Mouse (Mus musculus) liver, adult 2 months (tissue): Measurements from ENCODE around the gene Stx11. TPM values are rescaled to one million over a fixed set of nuclear protein-coding genes. Genes with fewer than 3 reads are reported as not detected.

Source experiments
- DNase-seq: peaks from one replicate; pipeline ENCODE4 v3.0.0-alpha.2; 2011; ENCODE audit warnings: low read depth, low spot score; ENCODE audit errors: extremely low read depth
- H3K27ac ChIP-seq: fragments of 200-500 bp; replicated peaks from 2 replicates; pipeline ENCODE4 v1.5.1; 2012; ENCODE audit warnings: low read depth, mild to moderate bottlenecking, control low read depth, inconsistent platforms, low read length; ENCODE audit not compliant: insufficient read depth
- H3K27me3 ChIP-seq: fragments of 200-500 bp; 2 replicates; pipeline ENCODE4 v1.6.1; 2012; ENCODE audit warnings: mild to moderate bottlenecking, moderate library complexity, low read length, inconsistent platforms; ENCODE audit not compliant: control insufficient read depth, insufficient read depth
- H3K36me3 ChIP-seq: fragments of 200-500 bp; 2 replicates; pipeline ENCODE4 v1.6.1; 2012; ENCODE audit warnings: low read length, inconsistent platforms; ENCODE audit not compliant: control insufficient read depth, insufficient read depth
- H3K4me1 ChIP-seq: fragments of 200-500 bp; 2 replicates; pipeline ENCODE4 v1.6.1; 2011; ENCODE audit warnings: low read length; ENCODE audit not compliant: control insufficient read depth, insufficient read depth
- H3K4me3 ChIP-seq: fragments of 200-500 bp; 2 replicates; pipeline ENCODE4 v1.5.1; 2011; ENCODE audit warnings: low read depth, mild to moderate bottlenecking, control low read depth, low read length, moderate library complexity; ENCODE audit not compliant: insufficient read depth
- H3K79me2 ChIP-seq: fragments of 200-500 bp; 2 replicates; pipeline ENCODE4 v1.6.1; 2012; ENCODE audit warnings: inconsistent platforms, mild to moderate bottlenecking, low read length, moderate library complexity; ENCODE audit not compliant: control insufficient read depth, insufficient read depth
- H3K9ac ChIP-seq: fragments of 200-500 bp; 2 replicates; pipeline ENCODE4 v1.6.1; 2012; ENCODE audit warnings: low read depth, mild to moderate bottlenecking, control low read depth, inconsistent platforms, low read length
- CTCF ChIP-seq: fragments of 200-500 bp; IDR thresholded peaks from 2 replicates; pipeline ENCODE4 v1.5.1; 2011; ENCODE audit warnings: low read depth, low read length, control low read depth
- POLR2A ChIP-seq: fragments of 200-500 bp; IDR thresholded peaks from 2 replicates; pipeline ENCODE4 v1.6.1; 2011; ENCODE audit warnings: low read length, control low read depth; ENCODE audit not compliant: insufficient read depth; ENCODE audit errors: extremely low read depth
- WGBS: fragments of 180-500 bp; shearing (Covaris S2); methylation state at CpG from one replicate; pipeline ENCODE4 v1.1.7; 2018; 5-methylcytosine and 5-hydroxymethylcytosine counted together
- polyA plus RNA-seq: library from polyadenylated mRNA; depleted of rRNA; stranded (reverse); fragments of >200 nt; gene quantifications from 2 replicates; pipeline ENCODE4 v1.2.3, GENCODE M21; 2012; rRNA removed
- total RNA-seq: library from RNA; depleted of rRNA; stranded (reverse); fragments of >200 nt; gene quantifications from 2 replicates; pipeline ENCODE4 v1.2.3, GENCODE M21; 2014; rRNA removed

Stx11 gene
- total RNA-seq (0.94 and 1.5 TPM in 2 replicates), polyA plus RNA-seq (0.18 and 0.65 TPM in 2 replicates)

GRCm38 (mm10) chr10:12964151-12965075 lies at the start of gene Stx11:
Gene Stx11, minus strand, starts transcription at chr10:12964298.
- H3K4me3 ChIP-seq: peak within 1 kb of the TSS; percentile 86
- no peaks in the 10 kb centered on the region for H3K4me1 ChIP-seq
- no peaks in the 10 kb centered on the region for H3K36me3 ChIP-seq
- WGBS: 9% methylated on average over 56 of the region's 56 CpGs
- DNase-seq: no peak
- H3K79me2 ChIP-seq: no peaks in the 10 kb centered on the region
- peak within 1 kb of the TSS; percentile 58 for H3K9ac ChIP-seq
- no peaks in the 10 kb centered on the region for H3K27me3 ChIP-seq
- H3K27ac ChIP-seq: no peak within 1 kb of the TSS
- no peak for TF ChIP-seq POLR2A
- TF ChIP-seq CTCF: no peak

- Histone ChIP-seq H3K27ac (no peak overlapping the region), H3K27me3 (no peaks in the 10 kb centered on the region), H3K4me1 (no peaks in the 10 kb centered on the region), H3K9ac (peak overlapping the region; percentile 78), H3K79me2 (no peaks in the 10 kb centered on the region), H3K4me3 (peak overlapping the region; percentile 83), H3K36me3 (no peaks in the 10 kb centered on the region)
- no peak for DNase-seq
- WGBS: 1% methylated on average over 29 of the region's 29 CpGs
- TF ChIP-seq CTCF: no peak
- TF ChIP-seq POLR2A: no peak
These were observed 44.6 kb upstream of the Stx11 start for GRCm38 (mm10) chr10:13008737-13009121.

GRCm38 (mm10) chr10:13007876-13008736 lies 44.0 kb upstream of the Stx11 start:
- TF ChIP-seq POLR2A (no peak), CTCF (no peak)
- peak overlapping the region; percentile 36 for H3K27ac ChIP-seq
- peak overlapping the region; percentile 78 for H3K9ac ChIP-seq
- WGBS: 2% methylated on average over 52 of the region's 52 CpGs
- H3K27me3 ChIP-seq: no peaks in the 10 kb centered on the region
- no peaks in the 10 kb centered on the region for H3K4me1 ChIP-seq
- H3K79me2 ChIP-seq: no peaks in the 10 kb centered on the region
- peak; percentile 97 for DNase-seq
- H3K4me3 ChIP-seq: peak overlapping the region; percentile 83
- H3K36me3 ChIP-seq: no peaks in the 10 kb centered on the region

GRCm38 (mm10) chr10:13005043-13005442 lies 40.9 kb upstream of the Stx11 start, which contains the start of gene Sf3b5:
Gene Sf3b5, plus strand, starts transcription at chr10:13005343.
- DNase-seq: no peak
- H3K4me1 ChIP-seq: no peaks in the 10 kb centered on the region
- no peak within 1 kb of the TSS for H3K27ac ChIP-seq
- H3K79me2 ChIP-seq: no peaks in the 10 kb centered on the region
- WGBS: 92% methylated on average over 3 of the region's 3 CpGs
- H3K27me3 ChIP-seq: no peaks in the 10 kb centered on the region
- TF ChIP-seq POLR2A (no peak), CTCF (no peak)
- H3K4me3 ChIP-seq: no peak within 1 kb of the TSS
- no peak within 1 kb of the TSS for H3K9ac ChIP-seq
- no peaks in the 10 kb centered on the region for H3K36me3 ChIP-seq

GRCm38 (mm10) chr10:12996736-12997477 lies 32.8 kb upstream of the Stx11 start:
- TF ChIP-seq POLR2A (no peak), CTCF (peak; percentile 69)
- Histone ChIP-seq H3K79me2 (no peaks in the 10 kb centered on the region), H3K36me3 (no peaks in the 10 kb centered on the region), H3K9ac (no peak overlapping the region), H3K4me1 (no peaks in the 10 kb centered on the region), H3K27me3 (no peaks in the 10 kb centered on the region), H3K27ac (no peak overlapping the region), H3K4me3 (no peak overlapping the region)
- peak; percentile 82 for DNase-seq
- WGBS: 34% methylated on average over 17 of the region's 17 CpGs
